Mouse (Mus musculus) spleen, adult 2 months (tissue): ENCODE measurements at regions not wholly inside any gene's neighbourhood (a gene's known extent, or its start where the extent isn't known, plus 50 kb on each side); places are given as distances from the start of the nearest gene placed in this dataset.
"Not testable (repeated sequence)": the region's sequence is repeated elsewhere in the genome, so short reads cannot be mapped to it uniquely, and the experiment has no call there.

Experiments
- CTCF ChIP-seq: fragments of 200-500 bp; IDR thresholded peaks from 2 replicates; pipeline ENCODE4 v1.5.1; 2011; ENCODE audit warnings: mild to moderate bottlenecking, inconsistent platforms; ENCODE audit not compliant: insufficient read depth, insufficient read length, insufficient replicate concordance; ENCODE audit errors: extremely low read depth
- POLR2A ChIP-seq: fragments of 200-500 bp; IDR thresholded peaks from 2 replicates; pipeline ENCODE4 v1.6.1; 2011; ENCODE audit warnings: low read depth, low read length, inconsistent platforms

- TF ChIP-seq CTCF, POLR2A: not testable (repeated sequence)
Observed at GRCm38 (mm10) chr12:115365628-115366027, 681.9 kb upstream of the Zfp386 start.
